Mouse (Mus musculus) layer of hippocampus, postnatal 14 days (tissue): ENCODE results near the gene Krt78. TPM values are rescaled to one million over a fixed set of nuclear protein-coding genes. Genes with fewer than 3 reads are reported as not detected.

Experiments used
- total RNA-seq, 2 experiments: library from RNA; stranded (reverse); gene quantifications; 2 replicates each; pipeline ENCODE4 v1.2.3; 2021

Krt78 gene
- total RNA-seq, 2 experiments from 2014 or later: not detected

Other genes starting within 250 kb of the Krt78 start
- gene Krt5, start 241.4 kb downstream of the Krt78 start, total RNA-seq: under 1 TPM; 0.33 to 0.48 TPM
- not detected for gene Krt71, start 211.2 kb downstream of the Krt78 start, total RNA-seq
- not detected for gene Krt72, start 167.8 kb downstream of the Krt78 start, total RNA-seq
- 1 to 10 TPM; 7.7 to 8.2 TPM for gene Krt73, start 151.9 kb downstream of the Krt78 start, total RNA-seq
- 1 to 10 TPM; 2.6 to 3.7 TPM for gene Krt2, start 136.1 kb downstream of the Krt78 start, total RNA-seq
- 1 to 10 TPM; 3.4 to 4.4 TPM for gene Krt1, start 103.5 kb downstream of the Krt78 start, total RNA-seq
- 1 to 10 TPM; 7.2 to 9.4 TPM for gene Krt77, start 84.6 kb downstream of the Krt78 start, total RNA-seq
- gene Krt76, start 61.4 kb downstream of the Krt78 start, total RNA-seq: not detected
- gene Krt4, start 29.6 kb downstream of the Krt78 start, total RNA-seq: not detected
- under 1 TPM in 1 of 2 experiments, not detected in 1; 0.44 TPM for gene Krt79, start 14.0 kb downstream of the Krt78 start, total RNA-seq
- gene Krt8, start 50.2 kb upstream of the Krt78 start, total RNA-seq: 1 to 10 TPM in 1 of 2 experiments, under 1 TPM in 1; 0.31 to 1.6 TPM
- 1 to 10 TPM in 1 of 2 experiments, under 1 TPM in 1; 0.45 to 3.4 TPM for gene Krt18, start 73.9 kb upstream of the Krt78 start, total RNA-seq
- gene Eif4b, start 119.5 kb upstream of the Krt78 start, total RNA-seq: 100 to 1,000 TPM; 179 to 184 TPM
- 10 to 100 TPM; 10.0 to 15.8 TPM for gene Tns2, start 146.1 kb upstream of the Krt78 start, total RNA-seq
- 100 to 1,000 TPM; 163 to 164 TPM for gene Spryd3, start 181.9 kb upstream of the Krt78 start, total RNA-seq
- gene Igfbp6, start 190.1 kb upstream of the Krt78 start, total RNA-seq: 1 to 10 TPM; 3.0 to 4.0 TPM
- not detected for gene Soat2, start 196.2 kb upstream of the Krt78 start, total RNA-seq
- 10 to 100 TPM; 69.8 to 76.3 TPM for gene Zfp740, start 249.0 kb upstream of the Krt78 start, total RNA-seq